Mouse (Mus musculus): ENCODE measurements around the gene Sept9. TPM values are rescaled to one million over a fixed set of nuclear protein-coding genes. Genes with fewer than 3 reads are reported as not detected.
A peak's percentile ranks its signal among the peaks of the same experiment; 100 is the strongest.

Sept9 gene
- polyA plus RNA-seq (2015; fragmentation: Nextera tagmentation; extraction: Ambion mirVana): 30.8 and 34.5 TPM in 2 replicates

- Histone ChIP-seq H3K27ac (ENCODE audit: low read depth) (peak within 1 kb of the TSS; percentile 75), H3K4me2 (ENCODE audit: low read depth, low read length) (peak within 1 kb of the TSS; percentile 72), H3K4me3 (ENCODE audit: low read depth, low read length) (peak within 1 kb of the TSS; percentile 57), H3K9ac (replicated peaks) (peak within 1 kb of the TSS; percentile 72), H3K9me3 (ENCODE audit: low read length) (no peaks in the 10 kb centered on the region), H3K27me3 (ENCODE audit: insufficient read depth, low read length) (peaks cover 9% of the 10 kb centered on the region), H3K36me3 (replicated peaks; ENCODE audit: insufficient read depth, low read length) (no peaks in the 10 kb centered on the region), H3K4me1 (ENCODE audit: insufficient read depth) (peaks cover 29% of the 10 kb centered on the region)
- TF ChIP-seq EP300 (IDR thresholded peaks at IDR 0.05; ENCODE audit: low read depth): no peak
- no peak for TF ChIP-seq CTCF (IDR thresholded peaks at IDR 0.05; ENCODE audit: low read depth)
- DNase-seq: peak; percentile 62
- WGBS (ENCODE audit: insufficient replicate concordance): 5% methylated on average over 60 of the region's 70 CpGs
- peak; percentile 59 for ATAC-seq
These were observed at the start of gene Sept9 for GRCm38 (mm10) chr11:117199282-117200175. Gene Sept9, plus strand, starts transcription at chr11:117199661.

GRCm38 (mm10) chr11:117150467-117150966 lies 48.9 kb upstream of the Sept9 start:
- Histone ChIP-seq H3K4me2 (ENCODE audit: low read depth, low read length) (no peak overlapping the region), H3K9ac (replicated peaks) (no peak overlapping the region), H3K27ac (ENCODE audit: low read depth) (no peak overlapping the region), H3K27me3 (ENCODE audit: insufficient read depth, low read length) (no peaks in the 10 kb centered on the region), H3K4me1 (ENCODE audit: insufficient read depth) (no peaks in the 10 kb centered on the region), H3K36me3 (replicated peaks; ENCODE audit: insufficient read depth, low read length) (peaks cover 55% of the 10 kb centered on the region), H3K9me3 (ENCODE audit: low read length) (no peaks in the 10 kb centered on the region), H3K4me3 (ENCODE audit: low read depth, low read length) (no peak overlapping the region)
- no peak for DNase-seq
- no peak for TF ChIP-seq EP300 (IDR thresholded peaks at IDR 0.05; ENCODE audit: low read depth)
- TF ChIP-seq CTCF (IDR thresholded peaks at IDR 0.05; ENCODE audit: low read depth): no peak
- WGBS (ENCODE audit: insufficient replicate concordance): 52% methylated on average over 9 of the region's 9 CpGs
- no peak for ATAC-seq

- Histone ChIP-seq H3K4me3 (ENCODE audit: low read depth, low read length) (no peak overlapping the region), H3K4me2 (ENCODE audit: low read depth, low read length) (no peak overlapping the region), H3K9me3 (ENCODE audit: low read length) (no peaks in the 10 kb centered on the region), H3K36me3 (replicated peaks; ENCODE audit: insufficient read depth, low read length) (peaks cover 63% of the 10 kb centered on the region), H3K27me3 (ENCODE audit: insufficient read depth, low read length) (no peaks in the 10 kb centered on the region), H3K9ac (replicated peaks) (no peak overlapping the region), H3K27ac (ENCODE audit: low read depth) (no peak overlapping the region), H3K4me1 (ENCODE audit: insufficient read depth) (no peaks in the 10 kb centered on the region)
- WGBS (ENCODE audit: insufficient replicate concordance): 94% methylated on average over 7 of the region's 7 CpGs
- no peak for DNase-seq
- TF ChIP-seq CTCF (IDR thresholded peaks at IDR 0.05; ENCODE audit: low read depth) (no peak), EP300 (IDR thresholded peaks at IDR 0.05; ENCODE audit: low read depth) (no peak)
- no peak for ATAC-seq
These were observed 48.0 kb upstream of the Sept9 start for GRCm38 (mm10) chr11:117151461-117151860.

- Histone ChIP-seq H3K27ac (ENCODE audit: low read depth) (no peak overlapping the region), H3K36me3 (replicated peaks; ENCODE audit: insufficient read depth, low read length) (peaks cover 65% of the 10 kb centered on the region), H3K4me3 (ENCODE audit: low read depth, low read length) (no peak overlapping the region), H3K4me2 (ENCODE audit: low read depth, low read length) (no peak overlapping the region), H3K4me1 (ENCODE audit: insufficient read depth) (no peaks in the 10 kb centered on the region), H3K9ac (replicated peaks) (no peak overlapping the region), H3K27me3 (ENCODE audit: insufficient read depth, low read length) (no peaks in the 10 kb centered on the region), H3K9me3 (ENCODE audit: low read length) (no peaks in the 10 kb centered on the region)
- 82% methylated on average over 6 of the region's 6 CpGs for WGBS (ENCODE audit: insufficient replicate concordance)
- TF ChIP-seq EP300 (IDR thresholded peaks at IDR 0.05; ENCODE audit: low read depth): no peak
- TF ChIP-seq CTCF (IDR thresholded peaks at IDR 0.05; ENCODE audit: low read depth): no peak
- DNase-seq (no peak), ATAC-seq (no peak)
These were observed 46.9 kb upstream of the Sept9 start for GRCm38 (mm10) chr11:117152541-117152940.

GRCm38 (mm10) chr11:117153553-117153952 lies 45.9 kb upstream of the Sept9 start:
- H3K4me3 ChIP-seq (ENCODE audit: low read depth, low read length): no peak overlapping the region
- no peaks in the 10 kb centered on the region for H3K4me1 ChIP-seq (ENCODE audit: insufficient read depth)
- no peak overlapping the region for H3K27ac ChIP-seq (ENCODE audit: low read depth)
- peaks cover 62% of the 10 kb centered on the region for H3K36me3 ChIP-seq (replicated peaks; ENCODE audit: insufficient read depth, low read length)
- H3K27me3 ChIP-seq (ENCODE audit: insufficient read depth, low read length): no peaks in the 10 kb centered on the region
- H3K4me2 ChIP-seq (ENCODE audit: low read depth, low read length): no peak overlapping the region
- no peak for DNase-seq
- 82% methylated on average over 9 of the region's 9 CpGs for WGBS (ENCODE audit: insufficient replicate concordance)
- H3K9me3 ChIP-seq (ENCODE audit: low read length): no peaks in the 10 kb centered on the region
- H3K9ac ChIP-seq (replicated peaks): no peak overlapping the region
- TF ChIP-seq CTCF (IDR thresholded peaks at IDR 0.05; ENCODE audit: low read depth) (no peak), EP300 (IDR thresholded peaks at IDR 0.05; ENCODE audit: low read depth) (no peak)
- no peak for ATAC-seq

GRCm38 (mm10) chr11:117154088-117154815 lies 45.2 kb upstream of the Sept9 start:
- Histone ChIP-seq H3K9ac (replicated peaks) (no peak overlapping the region), H3K27me3 (ENCODE audit: insufficient read depth, low read length) (no peaks in the 10 kb centered on the region), H3K4me2 (ENCODE audit: low read depth, low read length) (no peak overlapping the region), H3K27ac (ENCODE audit: low read depth) (no peak overlapping the region), H3K4me1 (ENCODE audit: insufficient read depth) (no peaks in the 10 kb centered on the region), H3K4me3 (ENCODE audit: low read depth, low read length) (no peak overlapping the region), H3K36me3 (replicated peaks; ENCODE audit: insufficient read depth, low read length) (peaks cover 56% of the 10 kb centered on the region), H3K9me3 (ENCODE audit: low read length) (no peaks in the 10 kb centered on the region)
- no peak for TF ChIP-seq EP300 (IDR thresholded peaks at IDR 0.05; ENCODE audit: low read depth)
- TF ChIP-seq CTCF (IDR thresholded peaks at IDR 0.05; ENCODE audit: low read depth): peak; percentile 23
- DNase-seq (no peak), ATAC-seq (peak; percentile 15; the same call in 1 of the 2 replicates)
- WGBS (ENCODE audit: insufficient replicate concordance): 56% methylated on average over 7 of the region's 7 CpGs
